Mouse (Mus musculus): ENCODE results near the gene Kifc1. TPM values are rescaled to one million over a fixed set of nuclear protein-coding genes. Genes with fewer than 3 reads are reported as not detected.
"Not testable (repeated sequence)": the region's sequence is repeated elsewhere in the genome, so short reads cannot be mapped to it uniquely, and the experiment has no call there.

Kifc1 gene
- polyA plus RNA-seq, 1 experiment, result 25.8 TPM

DNA sequence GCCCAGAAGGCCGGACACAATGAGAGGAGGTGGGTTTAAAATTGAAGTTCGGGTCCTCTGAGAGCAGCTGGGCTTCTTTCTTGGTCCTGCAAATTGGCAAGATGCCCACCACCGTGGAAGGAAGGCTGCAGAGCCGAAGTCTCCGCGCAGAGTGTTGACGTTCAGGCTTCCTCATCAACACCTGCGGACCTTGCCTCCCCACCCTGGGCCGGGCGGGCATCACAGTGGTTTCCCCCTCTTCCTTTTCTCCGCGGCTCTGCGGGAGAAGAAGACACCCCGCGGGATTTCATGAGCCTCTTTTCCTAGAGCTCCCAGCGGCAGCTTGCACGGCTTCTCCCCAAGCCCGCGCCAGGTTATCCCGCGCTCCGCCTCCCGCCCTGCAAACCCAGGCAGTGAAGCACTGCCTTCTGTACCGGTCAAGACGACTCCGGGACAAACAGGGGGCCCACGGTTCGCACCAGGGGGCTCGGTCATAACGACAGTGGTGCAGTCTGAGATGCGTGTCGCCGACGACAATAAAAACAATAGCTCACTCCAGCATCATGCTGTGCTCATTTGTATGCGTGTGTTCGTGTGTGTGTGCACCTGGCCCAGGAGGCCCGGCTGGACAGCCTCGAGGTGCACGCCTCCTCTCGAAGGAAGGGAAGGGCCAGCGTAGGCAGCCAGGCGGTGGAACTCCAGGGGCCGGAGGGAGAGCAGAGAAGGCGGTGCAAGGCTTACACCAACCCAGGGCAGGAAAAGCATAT lies 18.0 kb upstream of the Kifc1 start:
- TF ChIP-seq TAL1 (IDR thresholded peaks at IDR 0.05; ENCODE audit: low read length) (no peak), GATA1 (IDR thresholded peaks at IDR 0.05; ENCODE audit: low read length) (no peak)
- H3K27me3 ChIP-seq (ENCODE audit: control insufficient read depth), result no peaks in the 10 kb centered on the region
- H3K36me3 ChIP-seq (ENCODE audit: control insufficient read depth), result peaks cover 31% of the 10 kb centered on the region
- H3K4me1 ChIP-seq (ENCODE audit: control insufficient read depth), result peaks cover 67% of the 10 kb centered on the region
- H3K9me3 ChIP-seq (ENCODE audit: control insufficient read depth, low read length), result peaks cover 13% of the 10 kb centered on the region
- peak overlapping the region; percentile 84 for H3K4me3 ChIP-seq (replicated peaks)

DNA sequence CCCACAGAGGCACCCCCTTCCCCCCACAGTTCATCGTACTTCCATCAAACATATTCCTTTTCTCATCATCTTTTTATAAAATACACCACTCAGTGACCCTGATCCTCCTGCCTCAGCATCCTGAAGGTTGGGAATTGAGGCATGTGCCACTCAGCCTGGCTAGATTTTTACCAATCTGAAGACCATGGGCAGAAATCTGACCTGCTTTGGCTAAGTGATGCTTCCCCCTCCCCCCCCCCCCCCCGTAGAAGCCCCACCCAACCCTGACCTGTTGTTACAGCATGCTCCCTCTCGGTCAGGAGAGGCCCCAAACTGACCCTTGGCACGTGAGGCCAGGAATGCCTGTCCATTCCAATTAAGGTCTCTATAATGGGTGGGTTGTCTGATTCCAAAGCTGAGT lies 14.4 kb upstream of the Kifc1 start, which contains the start of gene Platr17:
TSS of gene Platr17 (plus strand) at position 301 of the 400 bp plus-strand sequence.
- not testable (repeated sequence) for H3K27me3 ChIP-seq (ENCODE audit: control insufficient read depth); H3K36me3 ChIP-seq (ENCODE audit: control insufficient read depth); H3K9me3 ChIP-seq (ENCODE audit: control insufficient read depth, low read length); H3K4me3 ChIP-seq (replicated peaks)
- peaks cover 71% of the 10 kb centered on the region for H3K4me1 ChIP-seq (ENCODE audit: control insufficient read depth)

DNA sequence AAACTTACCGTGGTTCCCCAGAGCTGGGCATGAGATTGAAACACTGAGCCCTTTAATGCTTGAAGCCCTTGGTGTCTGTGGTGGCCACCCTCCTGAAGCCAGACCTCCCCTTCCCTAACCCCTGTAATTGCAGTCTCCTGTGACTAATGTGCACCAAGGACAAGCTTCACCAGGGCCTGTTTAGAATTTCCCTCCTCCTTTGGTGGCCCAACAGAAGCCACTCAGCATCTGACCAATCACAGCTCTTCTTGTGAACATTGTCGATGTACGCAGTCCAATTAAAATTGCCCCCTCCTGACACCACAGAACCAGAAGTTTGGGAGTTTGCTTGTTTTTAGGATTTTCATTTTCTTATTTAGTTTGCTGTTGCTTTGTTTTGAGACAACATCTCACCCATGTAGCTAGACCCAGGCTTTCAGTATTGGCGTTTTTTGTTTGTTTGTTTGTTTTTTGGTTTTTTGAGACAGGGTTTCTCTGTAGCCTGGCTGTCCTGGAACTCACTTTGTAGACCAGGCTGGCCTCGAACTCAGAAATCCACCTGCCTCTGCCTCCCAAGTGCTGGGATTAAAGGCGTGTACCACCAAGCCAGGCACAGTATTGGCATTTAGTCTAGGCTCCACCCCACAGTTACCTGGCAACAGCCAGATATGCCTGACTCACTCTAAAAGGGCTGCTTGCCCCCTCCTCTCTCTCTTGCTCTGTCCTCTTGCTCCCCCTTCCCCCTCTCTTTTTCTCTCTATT lies 13.6 kb upstream of the Kifc1 start:
- H3K4me3 ChIP-seq (replicated peaks); H3K9me3 ChIP-seq (ENCODE audit: control insufficient read depth, low read length); H3K36me3 ChIP-seq (ENCODE audit: control insufficient read depth); H3K27me3 ChIP-seq (ENCODE audit: control insufficient read depth): not testable (repeated sequence)
- peaks cover 72% of the 10 kb centered on the region for H3K4me1 ChIP-seq (ENCODE audit: control insufficient read depth)

DNA sequence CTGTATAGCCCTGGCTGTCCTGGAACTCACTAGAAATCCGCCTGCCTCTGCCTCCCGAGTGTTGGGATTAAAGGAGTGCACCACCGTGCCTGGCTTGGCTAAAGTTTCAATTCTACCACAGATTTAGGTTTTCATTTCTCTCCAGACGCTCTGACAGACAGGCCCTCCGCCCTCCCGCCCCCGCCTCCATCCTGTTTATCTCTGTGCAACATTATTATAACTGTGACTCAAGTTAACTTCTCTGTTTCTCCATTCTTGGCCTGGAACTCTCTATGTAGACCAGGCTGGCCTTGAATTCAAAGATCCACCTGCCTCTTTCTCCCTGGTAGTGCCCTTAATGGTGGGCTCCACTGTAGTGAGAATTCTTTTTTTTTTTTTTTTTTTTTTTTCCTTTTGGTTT lies 12.0 kb upstream of the Kifc1 start:
- peaks cover 70% of the 10 kb centered on the region for H3K4me1 ChIP-seq (ENCODE audit: control insufficient read depth)
- no peaks in the 10 kb centered on the region for H3K27me3 ChIP-seq (ENCODE audit: control insufficient read depth)
- no peak for TF ChIP-seq TAL1 (IDR thresholded peaks at IDR 0.05; ENCODE audit: low read length)
- no peak for TF ChIP-seq GATA1 (IDR thresholded peaks at IDR 0.05; ENCODE audit: low read length)
- no peaks in the 10 kb centered on the region for H3K36me3 ChIP-seq (ENCODE audit: control insufficient read depth)
- H3K4me3 ChIP-seq (replicated peaks), result no peak overlapping the region
- H3K9me3 ChIP-seq (ENCODE audit: control insufficient read depth, low read length), result no peaks in the 10 kb centered on the region

DNA sequence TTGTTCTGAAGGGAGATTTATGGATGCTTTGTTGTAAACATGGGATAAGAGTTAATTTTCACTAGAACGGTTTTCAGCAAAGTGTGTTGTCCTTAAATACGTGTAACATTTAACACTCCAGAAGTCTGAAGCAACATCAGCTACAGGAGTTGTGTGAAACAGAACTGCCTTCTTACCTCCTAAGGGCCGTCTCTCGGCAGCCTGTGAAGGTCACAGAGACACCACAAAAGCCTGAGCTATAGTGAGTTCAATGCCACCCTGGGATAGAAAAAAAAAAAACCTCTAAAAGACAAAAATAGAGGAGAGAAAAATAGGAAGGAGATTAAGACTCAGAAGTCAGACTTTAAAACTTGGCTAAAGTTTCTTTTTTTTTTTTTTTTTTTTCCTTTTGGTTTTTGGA lies 11.6 kb upstream of the Kifc1 start:
- Histone ChIP-seq H3K4me3 (replicated peaks) (no peak overlapping the region), H3K9me3 (ENCODE audit: control insufficient read depth, low read length) (no peaks in the 10 kb centered on the region), H3K4me1 (ENCODE audit: control insufficient read depth) (peaks cover 75% of the 10 kb centered on the region), H3K36me3 (ENCODE audit: control insufficient read depth) (no peaks in the 10 kb centered on the region), H3K27me3 (ENCODE audit: control insufficient read depth) (no peaks in the 10 kb centered on the region)
- TF ChIP-seq GATA1 (IDR thresholded peaks at IDR 0.05; ENCODE audit: low read length) (no peak), TAL1 (IDR thresholded peaks at IDR 0.05; ENCODE audit: low read length) (no peak)

DNA sequence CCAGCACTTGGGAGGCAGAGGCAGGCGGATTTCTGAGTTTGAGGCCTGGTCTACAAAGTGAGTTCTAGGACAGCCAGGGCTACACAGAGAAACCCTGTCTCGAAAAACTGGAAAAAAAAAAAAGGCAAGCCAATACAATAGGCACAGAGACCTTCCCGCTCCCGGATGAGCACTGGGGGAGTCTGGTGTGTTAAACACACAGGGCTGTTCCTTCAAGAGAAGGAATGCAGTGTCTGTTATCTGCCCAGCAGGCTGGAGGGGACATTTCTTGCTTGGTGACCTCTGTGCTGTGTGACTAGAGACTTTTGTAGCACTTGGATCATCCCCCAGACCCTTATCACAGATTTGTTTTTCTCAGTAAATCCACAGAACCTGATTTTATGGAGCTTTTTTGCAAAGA lies 11.2 kb upstream of the Kifc1 start:
- Histone ChIP-seq H3K4me1 (ENCODE audit: control insufficient read depth) (peaks cover 72% of the 10 kb centered on the region), H3K9me3 (ENCODE audit: control insufficient read depth, low read length) (no peaks in the 10 kb centered on the region), H3K27me3 (ENCODE audit: control insufficient read depth) (no peaks in the 10 kb centered on the region), H3K36me3 (ENCODE audit: control insufficient read depth) (no peaks in the 10 kb centered on the region), H3K4me3 (replicated peaks) (no peak overlapping the region)
- no peak for TF ChIP-seq TAL1 (IDR thresholded peaks at IDR 0.05; ENCODE audit: low read length)
- TF ChIP-seq GATA1 (IDR thresholded peaks at IDR 0.05; ENCODE audit: low read length), result no peak

DNA sequence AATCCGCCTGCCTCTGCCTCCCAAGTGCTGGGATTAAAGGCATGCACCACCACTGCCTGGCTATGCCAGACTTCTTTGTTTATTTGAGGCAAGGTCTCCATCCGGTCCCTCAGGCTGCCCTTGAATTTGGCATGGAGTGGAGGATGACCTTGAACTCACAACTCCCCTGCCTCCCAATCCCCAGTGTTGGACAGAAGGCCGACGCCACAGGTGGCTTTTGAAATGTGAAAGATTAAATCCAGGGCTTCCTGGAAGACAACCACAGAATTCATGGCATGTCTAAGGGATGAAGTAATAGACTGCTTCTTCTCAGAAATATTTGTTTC lies 10.5 kb upstream of the Kifc1 start:
- peaks cover 71% of the 10 kb centered on the region for H3K4me1 ChIP-seq (ENCODE audit: control insufficient read depth)
- H3K36me3 ChIP-seq (ENCODE audit: control insufficient read depth), result no peaks in the 10 kb centered on the region
- no peak for TF ChIP-seq TAL1 (IDR thresholded peaks at IDR 0.05; ENCODE audit: low read length)
- TF ChIP-seq GATA1 (IDR thresholded peaks at IDR 0.05; ENCODE audit: low read length), result no peak
- H3K27me3 ChIP-seq (ENCODE audit: control insufficient read depth), result no peaks in the 10 kb centered on the region
- H3K4me3 ChIP-seq (replicated peaks), result no peak overlapping the region
- no peaks in the 10 kb centered on the region for H3K9me3 ChIP-seq (ENCODE audit: control insufficient read depth, low read length)

DNA sequence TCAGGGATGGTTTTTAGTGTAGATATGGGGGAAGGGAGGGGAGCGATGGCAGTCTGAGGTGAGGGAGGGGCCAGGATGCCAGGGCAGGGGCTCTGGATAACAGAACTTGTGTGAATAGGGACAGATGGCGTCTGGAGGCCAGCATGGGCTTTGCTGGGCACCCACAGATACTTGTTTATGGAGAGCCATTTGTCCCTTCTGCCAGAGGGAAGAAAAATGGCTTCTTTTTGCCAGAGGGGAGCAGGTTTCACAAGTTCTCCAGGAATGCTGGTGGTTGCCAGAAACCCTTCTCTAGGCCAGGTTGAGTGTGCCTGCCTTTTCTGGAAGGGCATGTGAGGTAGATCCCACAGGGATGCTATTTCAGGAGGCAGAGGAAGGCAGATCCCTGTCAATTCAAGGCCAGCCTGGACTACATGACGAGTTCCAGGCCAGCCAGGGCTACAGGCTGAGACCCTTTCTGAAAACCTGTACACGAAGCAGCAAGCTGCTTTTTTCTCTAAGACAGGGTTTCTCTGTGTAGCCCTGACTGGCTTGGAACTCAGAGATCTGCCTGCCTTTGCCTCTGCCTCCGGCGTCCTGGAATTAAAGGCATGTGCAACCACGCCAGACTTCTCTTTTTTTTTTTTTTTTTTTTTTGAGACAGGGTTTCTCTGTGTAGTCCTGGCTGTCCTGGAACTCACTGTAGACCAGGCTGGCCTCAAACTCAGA lies 10.0 kb upstream of the Kifc1 start:
- Histone ChIP-seq H3K4me1 (ENCODE audit: control insufficient read depth) (peaks cover 67% of the 10 kb centered on the region), H3K9me3 (ENCODE audit: control insufficient read depth, low read length) (no peaks in the 10 kb centered on the region), H3K36me3 (ENCODE audit: control insufficient read depth) (no peaks in the 10 kb centered on the region), H3K4me3 (replicated peaks) (no peak overlapping the region), H3K27me3 (ENCODE audit: control insufficient read depth) (no peaks in the 10 kb centered on the region)
- TF ChIP-seq GATA1 (IDR thresholded peaks at IDR 0.05; ENCODE audit: low read length) (no peak), TAL1 (IDR thresholded peaks at IDR 0.05; ENCODE audit: low read length) (no peak)

DNA sequence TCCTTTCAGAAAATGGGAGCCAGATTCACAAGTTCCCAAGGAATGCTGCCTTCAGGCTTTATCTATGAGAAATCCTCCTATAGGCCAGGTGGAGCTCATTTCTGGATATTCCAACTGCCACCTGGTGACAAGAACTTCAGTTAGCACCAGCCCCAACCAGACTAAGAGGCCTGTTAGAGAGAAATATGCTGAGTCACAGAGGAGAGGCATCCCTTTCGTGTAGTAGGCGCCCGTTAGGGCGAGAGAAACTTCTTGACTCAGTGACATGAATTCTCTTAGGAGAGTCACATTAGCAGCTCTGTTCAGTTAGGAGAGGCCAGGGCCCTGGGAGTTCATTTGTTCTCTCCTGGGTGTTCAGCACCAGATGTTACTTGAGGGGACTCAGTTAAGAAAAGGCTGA lies 9.2 kb upstream of the Kifc1 start:
- H3K36me3 ChIP-seq (ENCODE audit: control insufficient read depth), result no peaks in the 10 kb centered on the region
- H3K4me1 ChIP-seq (ENCODE audit: control insufficient read depth), result peaks cover 64% of the 10 kb centered on the region
- no peaks in the 10 kb centered on the region for H3K9me3 ChIP-seq (ENCODE audit: control insufficient read depth, low read length)
- H3K27me3 ChIP-seq (ENCODE audit: control insufficient read depth), result no peaks in the 10 kb centered on the region
- no peak overlapping the region for H3K4me3 ChIP-seq (replicated peaks)
- no peak for TF ChIP-seq GATA1 (IDR thresholded peaks at IDR 0.05; ENCODE audit: low read length)
- no peak for TF ChIP-seq TAL1 (IDR thresholded peaks at IDR 0.05; ENCODE audit: low read length)

DNA sequence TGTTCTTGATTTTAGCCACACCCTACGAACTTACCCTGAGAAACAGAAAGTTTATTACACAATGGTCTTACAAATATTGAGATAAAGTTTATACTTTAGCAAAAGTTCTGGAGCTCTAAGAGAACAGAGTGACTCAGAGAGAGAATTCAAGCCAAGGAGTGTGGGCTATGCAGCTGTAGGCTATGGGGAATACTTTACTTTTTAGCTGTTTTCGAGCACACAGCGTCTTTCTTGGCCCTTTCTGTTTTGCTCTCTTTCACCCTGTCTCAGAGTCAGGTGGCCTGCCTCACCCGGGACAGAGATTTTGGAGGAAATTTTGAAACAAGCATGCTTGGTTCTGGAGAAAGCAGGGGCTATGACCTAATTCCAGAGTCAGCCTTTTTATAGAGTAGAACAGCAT lies 7.7 kb upstream of the Kifc1 start:
- peaks cover 52% of the 10 kb centered on the region for H3K4me1 ChIP-seq (ENCODE audit: control insufficient read depth)
- not testable (repeated sequence) for H3K36me3 ChIP-seq (ENCODE audit: control insufficient read depth); H3K4me3 ChIP-seq (replicated peaks); H3K27me3 ChIP-seq (ENCODE audit: control insufficient read depth); H3K9me3 ChIP-seq (ENCODE audit: control insufficient read depth, low read length)

Data from erythroblast, embryonic 14.5 days (primary cell).